Mouse (Mus musculus) MEL (cell line): Measurements from ENCODE around the gene Ncoa5. TPM values are rescaled to one million over a fixed set of nuclear protein-coding genes. Genes with fewer than 3 reads are reported as not detected.

Source experiments
- DNase-seq: peaks from one replicate; pipeline ENCODE4 v3.0.0; 2011; ENCODE audit warnings: low read depth, low spot score
- H3K27ac ChIP-seq: 2 replicates; pipeline ENCODE4 v1.5.1; 2012; ENCODE audit warnings: low read depth, mild to moderate bottlenecking, control low read depth, low read length, moderate library complexity; ENCODE audit not compliant: control insufficient read depth
- H3K27me3 ChIP-seq, 2 experiments: fragments of 150-350 bp in 1 of 2; sonication (generic) in 1 of 2; 2 replicates each; pipeline ENCODE4 v1.6.1; 2012; ENCODE audit warnings: low read length in 2 of 2, mild to moderate bottlenecking in 2 of 2, improper control_type of control experiment in 1 of 2, moderate library complexity in 1 of 2; ENCODE audit not compliant: insufficient read depth in 2 of 2, control insufficient read depth in 1 of 2
- H3K36me3 ChIP-seq, 2 experiments: 2 replicates each; pipeline ENCODE4 v1.6.1; 2012 to 2014; ENCODE audit warnings: low read length in 2 of 2, improper control_type of control experiment in 1 of 2, inconsistent platforms in 1 of 2, mild to moderate bottlenecking in 1 of 2; ENCODE audit not compliant: insufficient read depth in 2 of 2, control insufficient read depth in 1 of 2
- H3K4me1 ChIP-seq, 2 experiments: fragments of 150-350 bp in 1 of 2; sonication (generic) in 1 of 2; 2 replicates each; pipeline ENCODE4 v1.6.1; 2012; ENCODE audit warnings: low read length in 2 of 2, improper control_type of control experiment in 1 of 2, mild to moderate bottlenecking in 1 of 2; ENCODE audit not compliant: insufficient read depth in 2 of 2, control insufficient read depth in 1 of 2
- H3K4me3 ChIP-seq, 2 experiments: fragments of 150-350 bp in 1 of 2; sonication (generic) in 1 of 2; 2 replicates each; pipeline ENCODE4 v1.5.1; 2012; ENCODE audit warnings: low read depth in 2 of 2, low read length in 2 of 2, mild to moderate bottlenecking in 2 of 2, moderate library complexity in 2 of 2, control low read depth in 1 of 2, improper control_type of control experiment in 1 of 2; ENCODE audit not compliant: control insufficient read depth in 1 of 2, insufficient read depth in 1 of 2
- H3K79me2 ChIP-seq: 2 replicates; pipeline ENCODE4 v1.6.1; 2012; ENCODE audit warnings: mild to moderate bottlenecking, low read length, moderate library complexity; ENCODE audit not compliant: control insufficient read depth, poor library complexity, insufficient read depth
- H3K9ac ChIP-seq: 2 replicates; pipeline ENCODE4 v1.6.1; 2012; ENCODE audit warnings: low read depth, mild to moderate bottlenecking, control low read depth, low read length, moderate library complexity; ENCODE audit not compliant: control insufficient read depth, poor library complexity, severe bottlenecking
- H3K9me3 ChIP-seq: fragments of 150-350 bp; sonication (generic); replicated peaks from 2 replicates; pipeline ENCODE4 v1.6.1; 2012; ENCODE audit warnings: mild to moderate bottlenecking, low read length, improper control_type of control experiment, moderate library complexity; ENCODE audit not compliant: insufficient read depth
- CTCF ChIP-seq, 3 experiments: IDR thresholded peaks in 2 of 3; conservative IDR thresholded peaks in 1 of 3; 2 replicates each; pipeline ENCODE4 v1.5.1; 2011 to 2012; ENCODE audit warnings: low read length in 3 of 3, low read depth in 2 of 3, mild to moderate bottlenecking in 2 of 3, improper control_type of control experiment in 1 of 3, inconsistent platforms in 1 of 3, mixed read lengths in 1 of 3, moderate library complexity in 1 of 3; ENCODE audit not compliant: control insufficient read depth in 1 of 3, insufficient read depth in 1 of 3, poor library complexity in 1 of 3, severe bottlenecking in 1 of 3
- E2F4 ChIP-seq: IDR thresholded peaks from 2 replicates; pipeline ENCODE4 v1.6.1; 2011; ENCODE audit warnings: low read depth, low read length, improper control_type of control experiment, borderline replicate concordance
- ETS1 ChIP-seq: IDR thresholded peaks from 2 replicates; pipeline ENCODE4 v1.6.1; 2012; ENCODE audit warnings: low read depth, mild to moderate bottlenecking, inconsistent platforms, low read length, improper control_type of control experiment, moderate library complexity
- GABPA ChIP-seq: IDR thresholded peaks from 2 replicates; pipeline ENCODE4 v1.6.1; 2012; ENCODE audit warnings: low read depth, mild to moderate bottlenecking, inconsistent platforms, low read length, improper control_type of control experiment, moderate library complexity
- GATA1 ChIP-seq: IDR thresholded peaks from 2 replicates; pipeline ENCODE4 v1.6.1; 2011; ENCODE audit warnings: low read depth, low read length, improper control_type of control experiment
- JUND ChIP-seq: IDR thresholded peaks from 2 replicates; pipeline ENCODE4 v1.6.1; 2011; ENCODE audit warnings: low read depth, mild to moderate bottlenecking, improper control_type of control experiment, low read length
- MAFK ChIP-seq: IDR thresholded peaks from 2 replicates; pipeline ENCODE4 v1.6.1; 2011; ENCODE audit warnings: low read depth, mild to moderate bottlenecking, low read length, improper control_type of control experiment, borderline replicate concordance
- MAZ ChIP-seq: IDR thresholded peaks from 2 replicates; pipeline ENCODE4 v1.6.1; 2012; ENCODE audit warnings: low read depth, mild to moderate bottlenecking, inconsistent platforms, low read length, improper control_type of control experiment
- NELFE ChIP-seq: IDR thresholded peaks from 2 replicates; pipeline ENCODE4 v1.6.1; 2011; ENCODE audit warnings: low read depth, low read length, improper control_type of control experiment
- NRF1 ChIP-seq: IDR thresholded peaks from 2 replicates; pipeline ENCODE4 v1.6.1; 2014; ENCODE audit warnings: low read depth, mild to moderate bottlenecking, inconsistent platforms, low read length, improper control_type of control experiment, moderate library complexity; ENCODE audit not compliant: poor library complexity, insufficient read depth, severe bottlenecking
- POLR2AphosphoS2 ChIP-seq: IDR thresholded peaks from 2 replicates; pipeline ENCODE4 v1.6.1; 2011; ENCODE audit warnings: low read length, improper control_type of control experiment
- RAD21 ChIP-seq: IDR thresholded peaks from 2 replicates; pipeline ENCODE4 v1.6.1; 2011; ENCODE audit warnings: mild to moderate bottlenecking, low read depth, low read length, improper control_type of control experiment
- RCOR1 ChIP-seq: IDR thresholded peaks from 2 replicates; pipeline ENCODE4 v1.6.1; 2012; ENCODE audit warnings: low read depth, mild to moderate bottlenecking, inconsistent platforms, low read length, improper control_type of control experiment
- SMC3 ChIP-seq: IDR thresholded peaks from 2 replicates; pipeline ENCODE4 v1.6.1; 2011; ENCODE audit warnings: low read depth, low read length, improper control_type of control experiment
- TCF12 ChIP-seq: IDR thresholded peaks from 2 replicates; pipeline ENCODE4 v1.6.1; 2014; ENCODE audit warnings: low read depth, mild to moderate bottlenecking, inconsistent platforms, low read length, improper control_type of control experiment, moderate library complexity
- UBTF ChIP-seq: IDR thresholded peaks from 2 replicates; pipeline ENCODE4 v1.6.1; 2012; ENCODE audit warnings: low read depth, mild to moderate bottlenecking, inconsistent platforms, low read length, improper control_type of control experiment, moderate library complexity, borderline replicate concordance; ENCODE audit not compliant: insufficient read depth
- USF1 ChIP-seq: IDR thresholded peaks from 2 replicates; pipeline ENCODE4 v1.6.1; 2014; ENCODE audit warnings: low read depth, mild to moderate bottlenecking, inconsistent platforms, low read length, improper control_type of control experiment, moderate library complexity
- ZNF384 ChIP-seq: IDR thresholded peaks from 2 replicates; pipeline ENCODE4 v1.6.1; 2012; ENCODE audit warnings: low read depth, mild to moderate bottlenecking, inconsistent platforms, low read length, improper control_type of control experiment
- polyA plus RNA-seq, 2 experiments: library from polyadenylated mRNA; stranded (reverse) in 1 of 2; unstranded in 1 of 2; fragments of >175 nt in 1 of 2; fragments of >200 nt in 1 of 2; gene quantifications; 2 replicates each; pipeline versions ENCODE4 v1.2.1 to v1.2.4; 2012; ENCODE audit warnings: low replicate concordance in 2 of 2, low read depth in 1 of 2; ENCODE audit not compliant: insufficient read length in 2 of 2, insufficient read depth in 1 of 2, missing spikeins in 1 of 2
- total RNA-seq: library from RNA; depleted of rRNA; stranded (reverse); fragments of 300-350 nt; gene quantifications from 2 replicates; pipeline ENCODE4 v1.2.3, GENCODE M21; 2012

Gene Ncoa5
- total and polyA plus RNA-seq, 3 experiments = 35.8 to 76.6 (median 61.0) TPM

DNA sequence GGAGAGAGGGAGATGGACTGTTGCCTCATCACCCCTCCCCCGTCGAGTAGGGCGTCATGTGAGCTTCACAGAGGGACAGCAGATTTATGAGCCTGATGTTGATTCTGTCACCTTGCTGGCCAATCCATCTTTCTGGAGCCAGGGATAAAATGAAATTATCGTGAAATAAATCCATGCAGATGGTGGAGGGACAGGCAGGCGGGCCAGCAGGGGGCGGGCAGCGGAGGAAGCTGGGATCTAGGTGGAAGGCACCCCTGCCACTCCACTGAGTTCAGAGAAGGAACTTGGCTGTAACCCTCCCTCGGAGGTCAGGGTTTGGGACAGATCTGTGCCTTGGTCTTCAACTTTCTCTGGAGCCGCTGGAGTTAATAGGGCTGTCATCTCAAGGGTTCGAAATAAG lies 43.9 kb upstream of the Ncoa5 start:
- Histone ChIP-seq H3K27ac (no peak overlapping the region), H3K4me3 (no peak overlapping the region), H3K27me3 (no peaks in the 10 kb centered on the region), H3K9me3 (no peaks in the 10 kb centered on the region), H3K79me2 (no peaks in the 10 kb centered on the region), H3K36me3 (no peaks in the 10 kb centered on the region), H3K9ac (no peak overlapping the region), H3K4me1 (no peaks in the 10 kb centered on the region)
- no peak for DNase-seq
- TF ChIP-seq ETS1 = no peak
- TF ChIP-seq SMC3 = peak; percentile 55
- TF ChIP-seq GATA1 = no peak
- no peak for TF ChIP-seq E2F4
- no peak for TF ChIP-seq TCF12
- TF ChIP-seq CTCF (IDR thresholded peaks at IDR 0.05 in 2 of 3, conservative IDR thresholded peaks at IDR 0.05 in 1 of 3; ENCODE audit: control insufficient read depth in 1 of 3, insufficient read depth in 1 of 3, low read depth in 2 of 3, low read length in 3 of 3, poor library complexity in 1 of 3, severe bottlenecking in 1 of 3) = peak in 2 of 3 experiments; percentile 35 to 47; a peak in 4 of 6 replicates
- no peak for TF ChIP-seq ZNF384
- no peak for TF ChIP-seq MAFK
- TF ChIP-seq, all 39 proteins: peak for 2

DNA sequence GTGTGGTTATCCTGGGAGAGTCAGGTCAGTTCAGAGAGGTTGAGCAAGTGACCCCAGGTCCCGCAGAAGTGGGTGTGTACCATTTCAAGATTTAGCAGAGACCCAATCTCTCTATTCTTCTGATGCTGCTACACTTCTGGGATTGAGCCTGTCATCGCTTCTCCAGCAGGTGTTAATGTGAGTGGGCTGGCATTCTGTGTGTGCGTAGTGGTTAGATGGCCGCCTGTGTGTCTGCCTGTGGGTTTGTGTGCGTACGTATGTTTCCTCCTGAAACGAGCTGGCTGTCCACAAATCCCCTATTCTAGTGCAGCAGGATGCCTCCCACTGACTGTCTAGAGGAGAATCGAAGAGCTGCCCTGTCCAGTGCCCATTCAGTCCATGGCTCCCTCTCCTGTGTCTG lies 43.4 kb upstream of the Ncoa5 start:
- TF ChIP-seq MAZ (no peak), USF1 (no peak), RCOR1 (no peak), RAD21 (no peak), UBTF (no peak), GABPA (no peak), NELFE (no peak), JUND (no peak), ETS1 (no peak), NRF1 (no peak), E2F4 (no peak), POLR2AphosphoS2 (no peak), TCF12 (no peak), ZNF384 (no peak)
- Histone ChIP-seq H3K9ac (no peak overlapping the region), H3K79me2 (no peaks in the 10 kb centered on the region)

More for the DNA sequence above, 43.4 kb upstream of the Ncoa5 start:
- Histone ChIP-seq H3K36me3 (no peaks in the 10 kb centered on the region), H3K27me3 (no peaks in the 10 kb centered on the region), H3K27ac (no peak overlapping the region), H3K4me1 (no peaks in the 10 kb centered on the region), H3K4me3 (no peak overlapping the region), H3K9me3 (no peaks in the 10 kb centered on the region)
- no peak for DNase-seq
